Mouse (Mus musculus) ES-E14 (cell line): ENCODE data around the gene Prl7c1. TPM values are rescaled to one million over a fixed set of nuclear protein-coding genes. Genes with fewer than 3 reads are reported as not detected.
"Not testable (repeated sequence)": the region's sequence is repeated elsewhere in the genome, so short reads cannot be mapped to it uniquely, and the experiment has no call there.

Source experiments
- DNase-seq: peaks from one replicate; pipeline ENCODE4 v3.0.0-alpha.2; 2013; ENCODE audit warnings: low read depth, low spot score
- H3K27ac ChIP-seq: 2 replicates; pipeline ENCODE4 v1.5.1; 2012; ENCODE audit warnings: low read depth, mild to moderate bottlenecking, low read length, moderate library complexity, mixed read lengths; ENCODE audit not compliant: poor library complexity, insufficient read depth, severe bottlenecking
- H3K36me3 ChIP-seq: 2 replicates; pipeline ENCODE4 v1.6.1; 2012; ENCODE audit warnings: mild to moderate bottlenecking, low read length, moderate library complexity, mixed read lengths; ENCODE audit not compliant: control insufficient read depth, poor library complexity, insufficient read depth, severe bottlenecking
- H3K4me1 ChIP-seq, 2 experiments: fragments of 150-350 bp in 1 of 2; sonication (generic) in 1 of 2; 2 replicates each; pipeline ENCODE4 v1.6.1; 2012; ENCODE audit warnings: low read length in 2 of 2, mild to moderate bottlenecking in 1 of 2, mixed read lengths in 1 of 2; ENCODE audit not compliant: control insufficient read depth in 2 of 2, insufficient read depth in 2 of 2, poor library complexity in 1 of 2
- H3K4me3 ChIP-seq, 2 experiments: fragments of 150-350 bp in 1 of 2; sonication (generic) in 1 of 2; 2 replicates each; pipeline ENCODE4 v1.5.1; 2012; ENCODE audit warnings: low read length in 2 of 2, low read depth in 1 of 2, mild to moderate bottlenecking in 1 of 2, mixed read lengths in 1 of 2; ENCODE audit not compliant: insufficient read depth in 1 of 2, poor library complexity in 1 of 2, severe bottlenecking in 1 of 2
- H3K9ac ChIP-seq: 2 replicates; pipeline ENCODE4 v1.6.1; 2012; ENCODE audit warnings: low read depth, mild to moderate bottlenecking, low read length, mixed read lengths; ENCODE audit not compliant: poor library complexity, insufficient read depth, severe bottlenecking
- H3K9me3 ChIP-seq: fragments of 150-350 bp; sonication (generic); 2 replicates; pipeline ENCODE4 v1.6.1; 2012; ENCODE audit warnings: low read depth, mild to moderate bottlenecking, low read length; ENCODE audit not compliant: control insufficient read depth, insufficient read depth
- CHD2 ChIP-seq: IDR thresholded peaks from 2 replicates; pipeline ENCODE4 v1.6.1; 2014; ENCODE audit warnings: mild to moderate bottlenecking, low read depth, low read length, inconsistent platforms
- HCFC1 ChIP-seq: IDR thresholded peaks from 2 replicates; pipeline ENCODE4 v1.6.1; 2012; ENCODE audit warnings: low read length, inconsistent platforms, borderline replicate concordance; ENCODE audit not compliant: insufficient read depth
- MAFK ChIP-seq: IDR thresholded peaks from 2 replicates; pipeline ENCODE4 v1.6.1; 2014; ENCODE audit warnings: mild to moderate bottlenecking, low read depth, low read length, inconsistent platforms; ENCODE audit not compliant: insufficient read depth
- ZC3H11A ChIP-seq: IDR thresholded peaks from 2 replicates; pipeline ENCODE4 v1.6.1; 2012; ENCODE audit warnings: low read depth, mild to moderate bottlenecking, inconsistent platforms, low read length, borderline replicate concordance
- ZNF384 ChIP-seq: IDR thresholded peaks from 2 replicates; pipeline ENCODE4 v1.6.1; 2012; ENCODE audit warnings: low read depth, low read length, inconsistent platforms
- in situ Hi-C, 2 experiments: fragments of 600-800 bp; cut with MboI; formaldehyde crosslinking; loops; one replicate each; pipeline ENCODE4 v1.15.1; 2025; ENCODE audit warnings: low sequenced_read_pairs in 2 of 2, inconsistent platforms in 1 of 2; ENCODE audit not compliant: unreplicated experiment in 2 of 2
- total RNA-seq: library from RNA; depleted of rRNA; stranded (reverse); fragments of 300-350 nt; gene quantifications from 2 replicates; pipeline ENCODE4 v1.2.3, GENCODE M21; 2012; rRNA removed

Prl7c1 gene
- not detected in 2 replicates for total RNA-seq

GRCm38 (mm10) chr13:27780704-27781103, at the start of gene Prl7c1:
Prl7c1 (minus strand) TSS chr13:27780804.
- H3K4me1 ChIP-seq, in situ Hi-C loops: not testable (repeated sequence)

DNA sequence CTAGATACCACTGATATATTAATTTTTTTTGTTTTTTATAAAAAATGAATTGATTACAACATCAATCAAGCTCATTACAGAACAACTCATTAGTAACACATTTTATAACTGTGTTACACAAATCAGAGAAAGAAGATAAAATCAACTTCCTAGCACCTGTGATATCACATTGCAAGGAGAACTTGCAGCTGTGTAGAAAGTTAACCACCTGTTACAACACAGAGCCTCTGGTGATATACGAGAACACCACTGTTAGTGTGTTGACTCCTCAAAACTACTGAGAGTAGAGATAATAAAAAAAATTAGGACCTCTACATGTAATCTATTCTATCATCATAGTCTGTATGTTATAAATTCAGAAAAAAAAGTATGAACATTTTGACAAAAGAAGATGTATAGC, 22.2 kb upstream of the Prl7c1 start:
- Histone ChIP-seq H3K9me3 (no peaks in the 10 kb centered on the region), H3K4me3 (no peak overlapping the region), H3K9ac (no peak overlapping the region), H3K4me1 (no peaks in the 10 kb centered on the region), H3K36me3 (no peaks in the 10 kb centered on the region), H3K27ac (no peak overlapping the region)
- in situ Hi-C loops, result no loop called here
- TF ChIP-seq ZNF384 (no peak), MAFK (no peak), HCFC1 (no peak), CHD2 (no peak), ZC3H11A (no peak)
- DNase-seq, result no peak

More at GRCm38 (mm10) chr13:27780704-27781103, at the start of gene Prl7c1:
- not testable (repeated sequence) for H3K27ac ChIP-seq, DNase-seq, H3K9ac ChIP-seq, H3K36me3 ChIP-seq, H3K9me3 ChIP-seq, H3K4me3 ChIP-seq

DNA sequence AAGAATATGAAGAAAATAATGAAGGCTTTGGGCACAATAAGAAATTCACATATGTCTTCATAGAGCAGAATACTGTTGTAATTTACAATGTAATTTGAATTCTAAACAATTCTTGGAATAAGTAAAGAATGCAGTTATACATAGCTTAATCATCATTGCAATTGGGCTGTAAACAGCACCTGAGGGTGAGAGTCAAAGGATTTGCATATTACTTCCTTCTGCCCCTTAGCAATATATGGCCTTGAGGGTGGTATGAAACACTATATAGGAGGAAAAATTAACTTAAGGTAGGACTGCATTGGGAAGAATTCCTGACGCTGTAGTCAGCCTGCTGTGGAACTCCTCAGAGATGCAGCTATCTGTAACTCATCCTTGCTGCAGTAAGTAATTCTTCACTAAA, 20.8 kb upstream of the Prl7c1 start, which contains the start of gene Prl2a1:
Gene Prl2a1, plus strand, starts transcription at position 301 of the 400 bp plus-strand sequence.
- DNase-seq, result no peak
- Histone ChIP-seq H3K4me3 (no peak within 1 kb of the TSS), H3K36me3 (no peaks in the 10 kb centered on the region), H3K9ac (no peak within 1 kb of the TSS), H3K27ac (no peak within 1 kb of the TSS), H3K4me1 (no peaks in the 10 kb centered on the region), H3K9me3 (no peaks in the 10 kb centered on the region)
- in situ Hi-C loops, result no loop called here
- TF ChIP-seq ZC3H11A (no peak), ZNF384 (no peak), MAFK (no peak), CHD2 (no peak), HCFC1 (no peak)

DNA sequence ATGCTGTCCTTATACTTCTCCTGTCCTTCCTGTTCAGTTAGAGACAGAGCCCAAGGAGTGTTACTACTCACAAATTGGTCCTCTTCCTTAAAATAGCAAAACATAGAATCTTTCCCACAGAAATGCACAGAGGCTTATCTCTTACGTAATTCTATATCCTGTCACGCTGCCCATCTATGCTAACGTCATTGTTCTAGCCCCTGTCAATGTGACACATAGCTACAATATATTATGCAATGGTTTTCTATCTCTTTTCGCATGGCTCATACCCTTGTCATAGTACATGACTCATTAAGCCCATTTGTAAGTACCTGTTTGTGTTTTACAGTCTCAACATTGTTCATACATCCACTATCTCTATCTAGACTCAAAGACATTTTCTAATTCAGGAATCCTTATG, 18.7 kb upstream of the Prl7c1 start:
- Histone ChIP-seq H3K9ac (no peak overlapping the region), H3K4me1 (no peaks in the 10 kb centered on the region), H3K4me3 (no peak overlapping the region), H3K36me3 (no peaks in the 10 kb centered on the region), H3K9me3 (no peaks in the 10 kb centered on the region), H3K27ac (no peak overlapping the region)
- no peak for DNase-seq
- TF ChIP-seq HCFC1, result no peak
- no peak for TF ChIP-seq MAFK
- no peak for TF ChIP-seq CHD2
- no peak for TF ChIP-seq ZC3H11A
- no peak for TF ChIP-seq ZNF384
- in situ Hi-C loops, result no loop called here

GRCm38 (mm10) chr13:27734512-27735186, 46.0 kb downstream of the Prl7c1 start:
- Histone ChIP-seq H3K36me3 (no peaks in the 10 kb centered on the region), H3K4me3 (no peak overlapping the region), H3K9ac (no peak overlapping the region), H3K4me1 (no peaks in the 10 kb centered on the region), H3K27ac (no peak overlapping the region), H3K9me3 (no peaks in the 10 kb centered on the region)
- DNase-seq, result no peak
- in situ Hi-C loops, result no loop called here
- no peak for TF ChIP-seq MAFK
- TF ChIP-seq CHD2, result no peak
- TF ChIP-seq ZNF384, result no peak
- no peak for TF ChIP-seq HCFC1
- no peak for TF ChIP-seq ZC3H11A

DNA sequence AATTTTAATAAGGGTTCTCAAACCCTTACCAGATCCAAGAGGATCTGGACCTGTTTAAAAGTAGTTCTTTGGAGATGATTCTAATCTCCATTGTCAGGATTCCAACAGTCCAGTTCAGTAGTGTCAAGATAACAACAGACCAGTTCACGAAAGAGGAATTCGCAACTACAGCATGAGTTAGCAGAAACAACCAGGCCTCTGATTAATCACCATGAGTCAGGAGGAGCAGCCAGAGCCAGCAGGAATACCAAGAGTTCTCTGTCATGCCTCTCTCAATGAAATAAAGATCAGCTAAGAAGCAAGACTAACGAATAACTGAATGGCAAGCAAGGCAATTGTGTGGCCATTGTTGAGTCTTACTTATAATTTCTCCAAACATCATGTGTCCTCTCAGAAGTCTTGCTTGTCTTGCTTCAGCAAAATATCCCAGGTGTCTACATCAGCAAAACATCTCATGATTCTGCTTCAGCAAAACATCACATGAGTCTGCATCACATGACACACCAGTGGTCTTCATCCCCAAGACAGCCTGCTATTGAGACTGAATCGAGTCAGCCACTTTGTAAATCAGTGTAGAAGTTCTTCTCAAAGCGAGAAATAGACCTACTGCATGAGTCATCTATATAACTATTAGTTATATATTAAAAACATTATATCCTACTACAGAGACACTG, 50.2 kb downstream of the Prl7c1 start:
- H3K9me3 ChIP-seq, DNase-seq, H3K4me3 ChIP-seq, H3K9ac ChIP-seq, H3K4me1 ChIP-seq, in situ Hi-C loops, H3K36me3 ChIP-seq, H3K27ac ChIP-seq: not testable (repeated sequence)

GRCm38 (mm10) chr13:27725057-27725456, 55.5 kb downstream of the Prl7c1 start:
- H3K4me3 ChIP-seq, H3K36me3 ChIP-seq, H3K9ac ChIP-seq, H3K9me3 ChIP-seq, H3K27ac ChIP-seq, in situ Hi-C loops, H3K4me1 ChIP-seq: not testable (repeated sequence)
- peak; percentile 4 for DNase-seq
